Mouse (Mus musculus): ENCODE results near the gene Tmem104.

DNA sequence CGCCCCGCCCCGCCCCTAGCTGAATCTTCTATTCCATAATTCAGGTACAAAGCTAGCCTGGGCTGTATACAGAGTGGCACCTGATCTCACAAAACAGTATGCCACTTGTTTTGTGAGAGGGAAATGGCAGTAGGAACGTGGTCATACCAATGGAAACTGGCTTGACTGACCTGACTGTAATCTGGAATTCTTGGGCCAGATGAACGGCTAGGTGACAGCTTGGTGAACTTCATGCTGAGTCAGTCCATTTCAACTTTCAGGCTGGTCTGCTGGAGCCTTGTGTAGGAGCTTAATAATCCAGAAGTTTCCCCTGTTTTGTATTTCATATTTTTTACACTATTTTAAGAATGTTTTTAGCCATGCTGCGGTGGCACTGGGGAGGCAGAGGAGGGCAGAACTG, 90.9 kb downstream of the Tmem104 start:
- TF ChIP-seq CTCF (IDR thresholded peaks at IDR 0.05; ENCODE audit: insufficient read depth, low read length) = no peak
- no peak for TF ChIP-seq POLR2A (IDR thresholded peaks at IDR 0.05; ENCODE audit: borderline replicate concordance, extremely low read depth, low read depth, low read length)
